Mouse (Mus musculus) thymus, postnatal 36 days (tissue): ENCODE data around the gene Slc7a1.

Experiments
- DNase-seq, 2 experiments: peaks; one replicate each; pipeline ENCODE4 v3.0.0; 2022; ENCODE audit warnings: mixed read lengths in 2 of 2

Gene Slc7a1

DNA sequence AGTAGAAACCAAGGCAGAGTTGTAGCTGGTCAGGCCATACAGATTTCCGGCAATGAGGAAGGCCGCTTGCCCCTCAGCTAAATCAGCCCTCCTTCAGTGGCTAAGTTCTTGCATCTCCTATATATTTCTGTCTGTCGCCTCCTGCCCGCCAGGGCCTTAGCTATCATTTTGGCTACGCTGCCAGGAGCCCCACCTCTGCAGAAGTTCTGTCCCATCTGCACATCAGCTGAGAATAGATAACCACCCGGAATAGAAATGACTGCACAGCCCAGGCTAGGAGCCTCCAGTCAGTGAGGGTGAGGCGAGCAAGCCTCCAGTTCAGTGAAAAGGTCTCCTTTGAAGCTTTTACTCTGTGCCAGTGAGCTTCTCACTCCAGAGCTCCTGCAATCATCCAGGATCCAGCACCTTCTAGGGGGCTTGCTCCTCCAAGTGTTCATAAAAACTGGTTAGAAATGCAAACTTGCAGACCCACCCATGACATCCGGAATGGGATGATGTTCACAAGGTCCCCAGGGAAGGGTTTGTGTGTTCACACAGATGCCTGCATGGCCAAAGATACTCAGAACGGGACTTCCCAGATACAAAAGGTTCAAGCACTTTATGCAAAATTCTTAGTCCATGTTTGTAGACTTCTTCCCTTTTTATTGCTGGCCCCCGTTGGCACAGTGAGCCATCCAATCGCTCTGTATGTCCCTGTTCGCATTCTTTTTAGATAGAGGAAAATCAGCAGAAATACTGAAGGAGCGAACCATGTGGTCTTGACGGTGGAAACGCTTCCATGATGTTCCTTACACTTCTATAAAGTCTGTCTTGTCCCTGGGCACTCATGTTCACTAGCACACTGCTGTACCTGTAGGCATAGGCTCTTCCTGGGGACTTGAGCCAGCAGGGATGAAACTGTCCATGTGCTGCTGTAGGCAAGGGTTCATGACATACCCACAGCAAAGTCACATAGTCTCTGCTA is 10.4 kb downstream of the Slc7a1 start:
- no peak for DNase-seq

DNA sequence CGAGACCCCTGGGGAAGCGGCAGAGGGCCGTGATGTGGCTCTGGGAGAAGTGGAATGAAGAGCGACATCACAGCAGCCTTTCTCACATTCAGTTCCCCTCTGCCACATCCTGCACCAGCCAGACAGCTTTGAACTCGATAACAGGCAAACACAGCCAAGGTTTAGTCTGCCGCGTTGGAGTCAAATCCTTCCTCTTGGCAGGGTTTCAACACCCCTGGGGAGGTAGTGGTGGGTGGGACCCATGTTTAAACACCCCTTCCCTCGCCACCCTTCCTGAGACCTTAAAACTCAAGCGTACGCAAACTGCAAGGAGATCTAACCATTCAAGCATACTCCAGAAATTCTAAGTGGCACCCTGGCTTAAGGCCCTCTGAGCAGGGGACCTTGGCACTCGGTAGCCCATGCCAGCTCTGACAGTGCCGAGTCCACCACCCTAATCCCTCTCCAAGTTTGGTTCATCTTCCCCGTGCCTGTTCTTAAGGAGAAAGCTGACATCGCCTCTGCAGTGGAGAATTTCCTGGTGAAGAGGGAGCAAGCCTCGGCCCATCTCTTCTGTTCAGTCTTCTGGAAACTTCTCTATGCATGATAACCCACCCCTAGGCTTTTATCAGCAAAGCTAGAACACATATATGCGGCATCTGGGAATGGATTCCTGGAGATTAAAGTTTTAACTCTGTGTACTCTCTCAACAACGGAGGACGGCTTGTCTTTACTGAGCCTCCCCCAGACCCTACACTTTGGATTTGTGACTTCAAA is 11.3 kb downstream of the Slc7a1 start:
- peak; percentile 43 to 58 for DNase-seq

DNA sequence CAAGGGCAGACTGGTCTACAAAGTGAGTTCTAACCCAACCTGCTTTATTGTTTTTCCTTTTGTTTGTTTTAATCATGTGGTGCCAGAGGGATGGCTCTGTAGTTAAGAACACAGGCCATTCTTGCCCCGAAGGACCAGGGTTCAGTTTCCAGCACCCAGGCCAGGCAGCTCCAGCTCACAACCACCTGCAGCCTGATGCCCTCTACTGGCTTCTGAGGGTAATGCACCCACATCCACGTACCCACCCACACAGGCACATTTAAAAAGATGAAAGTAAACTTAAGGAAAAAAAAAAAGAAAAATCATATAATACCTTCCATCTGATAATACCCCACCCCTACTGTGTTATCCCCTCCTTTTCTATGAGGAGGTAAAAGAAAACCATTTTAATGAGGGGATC is 11.9 kb downstream of the Slc7a1 start:
- DNase-seq = peak; percentile 27 to 45

DNA sequence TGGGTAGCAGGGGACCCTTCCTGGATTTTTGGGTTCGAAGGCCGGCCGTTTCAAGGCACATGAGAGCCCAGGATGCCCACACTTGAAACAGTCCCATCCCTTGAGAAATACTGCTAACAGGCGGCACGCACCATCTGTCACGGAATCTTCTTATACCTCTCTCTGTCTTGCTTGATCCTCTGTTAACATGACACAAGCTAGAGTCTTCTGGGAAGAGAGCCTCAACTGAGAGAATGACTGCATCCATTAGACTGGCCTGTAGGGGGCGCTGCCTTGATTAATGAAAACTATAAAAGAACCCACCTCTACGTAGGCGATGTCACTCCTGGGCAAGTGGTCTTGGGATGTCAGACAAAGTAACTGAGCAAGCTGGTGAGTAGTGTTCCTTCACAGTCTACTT is 13.2 kb downstream of the Slc7a1 start:
- DNase-seq = no peak

DNA sequence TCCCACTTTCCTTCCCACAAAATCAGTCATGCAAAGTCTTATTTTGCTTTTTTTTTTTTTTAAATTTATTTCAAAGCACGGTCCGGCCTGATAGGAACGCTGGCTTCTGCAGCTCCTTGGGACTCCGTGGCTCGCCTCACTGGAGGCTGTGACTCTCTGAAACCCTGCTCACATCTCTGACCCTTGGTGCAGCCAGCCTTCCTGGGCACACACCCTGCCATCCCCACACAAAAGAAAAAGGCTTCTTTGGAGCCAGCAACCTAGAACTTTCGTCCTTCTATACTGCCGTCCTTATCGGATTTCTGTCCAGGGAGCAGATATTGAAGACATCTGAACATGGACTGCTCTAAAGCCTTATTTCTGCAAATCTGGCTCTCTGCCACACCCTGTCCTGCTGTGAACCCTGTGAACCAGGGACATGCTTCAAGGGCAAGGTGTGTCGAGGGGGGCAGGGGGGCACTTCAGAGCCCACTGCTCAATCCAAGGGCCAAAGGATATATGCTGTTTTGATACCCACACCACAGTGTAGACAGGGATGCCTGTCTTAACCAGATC is 15.1 kb downstream of the Slc7a1 start:
- DNase-seq = no peak

DNA sequence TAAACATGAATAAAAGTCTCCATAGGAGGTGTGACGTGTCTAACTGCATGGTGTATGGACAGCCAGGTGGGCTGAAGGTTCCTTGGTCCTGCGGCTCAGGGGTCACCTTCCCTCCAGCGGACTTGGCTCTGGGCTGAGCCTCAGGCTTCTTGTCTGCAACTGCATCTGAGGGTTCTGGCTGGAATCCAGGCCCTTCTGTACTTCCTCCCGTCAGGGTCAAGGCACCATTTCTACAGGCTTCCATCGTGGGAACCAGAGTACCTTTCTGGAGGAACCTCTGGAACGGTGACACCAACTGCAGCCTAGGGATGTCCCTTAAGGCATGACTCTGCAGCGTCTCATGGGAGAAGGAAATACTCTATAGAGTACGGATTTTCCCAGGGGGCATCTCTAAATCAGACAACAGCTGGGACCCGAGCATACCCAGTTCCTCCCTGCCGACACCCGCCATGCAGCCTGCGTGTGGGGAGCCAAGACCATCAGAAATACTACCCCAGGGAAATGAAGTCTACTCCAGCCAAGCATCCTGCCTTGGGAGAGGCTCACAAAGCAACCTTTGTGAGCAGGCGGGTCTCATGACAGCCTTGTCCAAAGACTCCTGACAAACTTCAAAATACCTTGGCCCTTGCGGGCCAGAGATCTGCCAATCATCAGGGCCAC is 15.7 kb downstream of the Slc7a1 start:
- no peak for DNase-seq

DNA sequence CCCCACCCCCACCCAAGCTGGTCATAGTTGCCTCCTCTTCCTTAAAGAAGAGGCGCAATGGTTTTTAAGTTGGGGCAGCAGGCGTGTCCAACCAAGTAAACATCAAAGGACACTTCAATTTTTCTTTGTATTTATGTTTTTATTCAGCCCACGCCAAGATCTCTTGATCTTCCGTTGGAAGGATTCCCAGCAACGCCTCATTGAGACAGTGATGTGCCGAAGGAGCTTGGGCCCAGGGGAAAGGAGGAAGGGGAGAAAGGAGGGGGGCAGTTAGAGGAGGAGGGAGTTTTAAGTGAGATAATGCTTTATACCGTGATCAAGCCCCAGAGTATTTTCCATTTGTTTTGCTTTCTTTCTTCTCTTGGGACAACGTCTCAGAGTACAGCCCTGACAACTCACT is 18.6 kb downstream of the Slc7a1 start:
- no peak for DNase-seq

DNA sequence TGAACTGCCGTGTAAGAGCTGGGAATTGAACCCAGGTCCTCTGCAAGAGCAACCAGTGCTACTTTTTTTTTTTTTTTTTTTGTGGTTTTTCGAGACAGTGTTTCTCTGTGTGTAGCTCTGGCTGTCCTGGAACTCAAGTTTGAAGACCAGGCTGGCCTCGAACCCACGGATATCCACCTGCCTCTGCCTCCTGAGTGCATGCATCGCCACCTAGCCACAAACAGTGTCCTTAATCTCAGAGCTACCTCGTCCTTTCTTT is 19.5 kb downstream of the Slc7a1 start:
- no peak for DNase-seq

DNA sequence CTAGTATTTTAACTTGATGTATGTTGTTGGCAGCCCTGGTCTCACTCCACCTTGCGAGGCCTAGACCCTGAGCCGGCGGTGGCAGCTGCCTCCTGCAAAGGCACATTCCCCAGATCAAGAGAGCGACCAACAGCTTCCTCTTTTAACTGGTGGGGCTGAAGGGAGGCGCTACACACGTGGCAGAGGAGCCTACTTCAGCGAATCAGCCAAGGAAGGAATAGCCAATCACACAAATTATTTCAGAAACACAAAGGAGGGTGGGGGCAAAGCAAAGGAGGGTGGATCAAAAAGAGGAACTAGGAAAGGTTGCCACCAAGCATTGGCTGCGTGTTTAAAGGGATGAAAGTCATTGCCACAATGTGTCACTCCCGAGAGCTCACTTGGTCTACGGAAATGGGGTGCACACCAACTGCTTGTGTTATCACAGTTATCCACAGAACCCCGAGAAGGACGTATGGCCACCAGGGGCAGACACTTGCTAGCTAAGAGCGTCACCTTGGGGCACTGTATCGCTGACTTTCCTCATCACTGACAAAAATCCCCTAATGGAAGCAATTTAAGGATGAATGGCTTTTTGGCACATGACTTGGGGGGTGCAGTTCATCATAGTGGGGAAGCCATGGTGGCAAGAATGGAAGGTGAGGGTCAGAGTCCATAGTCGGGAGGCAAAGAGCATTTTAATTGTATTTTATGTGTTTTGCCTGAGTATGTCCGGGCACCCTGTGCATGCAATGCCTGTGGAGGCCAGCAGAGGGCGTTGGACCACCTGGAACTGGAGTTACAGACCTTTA is 20.1 kb downstream of the Slc7a1 start:
- DNase-seq = peak; percentile 59 to 74

DNA sequence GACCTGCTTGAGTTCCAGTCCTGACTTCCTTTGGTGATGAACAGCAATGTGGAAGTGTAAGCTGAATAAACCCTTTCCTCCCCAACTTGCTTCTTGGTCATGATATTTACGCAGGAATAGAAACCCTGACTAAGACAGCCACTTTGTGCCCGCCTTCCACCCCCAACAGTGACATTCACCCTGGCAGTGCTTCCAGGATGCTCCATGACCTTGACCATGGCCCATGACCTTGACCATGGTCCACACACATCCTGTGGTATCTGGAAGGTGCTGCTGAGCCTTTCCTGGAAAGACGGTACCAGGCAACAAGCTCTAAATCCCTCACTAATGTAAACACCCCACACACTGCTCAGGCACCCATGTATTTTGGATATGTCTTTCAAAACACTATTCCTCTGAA is 21.0 kb downstream of the Slc7a1 start:
- no peak for DNase-seq

DNA sequence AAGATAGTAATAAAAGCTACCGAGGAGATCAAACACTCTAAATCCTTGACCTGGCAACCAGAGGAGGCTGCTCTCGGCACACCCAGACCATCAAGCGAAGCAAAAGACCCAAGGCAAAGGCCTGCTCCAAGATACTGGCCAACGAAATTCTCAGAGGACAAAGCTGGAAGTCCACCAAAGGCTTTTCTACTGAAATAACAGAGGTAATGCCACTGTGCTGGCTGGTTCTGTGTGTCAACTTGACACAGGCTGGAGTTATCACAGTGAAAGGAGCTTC is 21.5 kb downstream of the Slc7a1 start:
- DNase-seq = no peak

DNA sequence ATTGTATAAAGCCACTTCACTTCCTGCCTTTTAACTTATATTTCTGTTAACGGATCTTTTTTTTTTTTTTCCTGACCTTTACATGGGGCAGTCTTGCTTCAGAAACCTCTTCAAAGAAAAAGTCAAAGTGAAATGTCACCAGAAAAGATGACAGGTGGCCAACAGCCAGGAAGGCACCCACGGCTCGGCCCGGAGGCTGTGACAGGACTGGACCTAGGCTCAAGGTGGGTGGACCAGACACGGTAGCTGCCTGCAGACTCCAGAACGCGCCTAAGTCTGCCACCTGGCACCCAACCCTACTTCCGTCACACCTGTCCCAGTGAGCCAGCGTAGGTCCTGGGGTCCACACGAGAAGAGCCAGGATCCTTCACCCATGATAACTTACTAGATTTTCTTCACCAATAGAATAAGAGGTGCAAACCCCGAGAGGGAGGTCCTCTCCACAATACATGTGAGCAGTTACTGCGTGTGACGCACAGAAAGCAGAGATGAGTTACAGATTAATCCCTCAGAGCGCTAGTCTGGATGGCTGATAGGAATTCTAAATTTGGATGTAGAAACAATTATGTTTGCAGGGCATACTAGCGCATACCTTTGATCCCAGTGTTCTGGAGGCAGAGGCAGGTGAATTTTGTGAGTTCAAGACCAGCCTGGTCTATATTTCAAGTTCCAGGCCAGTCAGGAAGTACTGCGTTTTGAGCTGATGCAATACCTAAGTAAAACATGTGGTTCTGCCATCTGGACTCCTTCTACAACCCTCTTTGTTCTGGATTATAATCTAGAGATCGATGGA is 22.1 kb downstream of the Slc7a1 start:
- peak; percentile 13 to 27 for DNase-seq

DNA sequence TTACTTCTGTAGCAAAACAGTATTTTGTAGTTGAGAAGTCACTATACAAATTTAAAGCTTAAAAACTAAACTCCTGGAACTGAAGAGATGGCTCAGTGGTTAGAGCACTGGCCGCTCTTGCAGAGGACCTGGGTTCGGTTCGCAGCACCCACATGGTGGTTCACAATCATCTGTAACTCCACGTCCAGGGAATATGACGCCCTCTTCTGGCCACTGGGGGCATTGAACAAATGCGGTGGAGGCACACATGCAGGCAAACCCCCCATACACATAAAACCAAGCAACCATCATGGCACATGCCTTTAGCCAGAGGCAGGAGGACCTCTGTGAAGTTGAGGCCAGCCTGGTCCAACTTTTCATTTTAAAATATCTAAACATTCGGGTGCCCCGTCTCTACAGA is 23.3 kb downstream of the Slc7a1 start:
- DNase-seq = no peak

DNA sequence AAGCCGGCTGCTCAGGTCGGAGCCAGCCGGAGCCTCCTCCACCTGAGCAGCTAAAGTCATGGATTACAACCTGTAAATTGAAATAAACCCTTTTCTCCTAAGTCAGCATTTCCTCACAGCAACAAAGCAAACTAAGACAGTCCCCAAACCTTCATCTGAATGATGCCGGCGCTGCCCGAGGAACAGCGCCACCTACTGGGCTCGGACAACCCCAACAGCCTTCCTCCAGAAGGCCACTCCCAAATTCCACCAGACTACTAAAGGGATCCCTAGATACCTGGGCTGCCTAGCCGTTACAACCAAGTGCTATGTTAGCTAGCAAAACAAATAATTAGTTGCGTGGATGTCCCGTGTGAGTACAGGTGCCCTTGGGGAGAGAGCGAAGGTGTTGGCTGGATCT is 24.2 kb downstream of the Slc7a1 start:
- DNase-seq = no peak

DNA sequence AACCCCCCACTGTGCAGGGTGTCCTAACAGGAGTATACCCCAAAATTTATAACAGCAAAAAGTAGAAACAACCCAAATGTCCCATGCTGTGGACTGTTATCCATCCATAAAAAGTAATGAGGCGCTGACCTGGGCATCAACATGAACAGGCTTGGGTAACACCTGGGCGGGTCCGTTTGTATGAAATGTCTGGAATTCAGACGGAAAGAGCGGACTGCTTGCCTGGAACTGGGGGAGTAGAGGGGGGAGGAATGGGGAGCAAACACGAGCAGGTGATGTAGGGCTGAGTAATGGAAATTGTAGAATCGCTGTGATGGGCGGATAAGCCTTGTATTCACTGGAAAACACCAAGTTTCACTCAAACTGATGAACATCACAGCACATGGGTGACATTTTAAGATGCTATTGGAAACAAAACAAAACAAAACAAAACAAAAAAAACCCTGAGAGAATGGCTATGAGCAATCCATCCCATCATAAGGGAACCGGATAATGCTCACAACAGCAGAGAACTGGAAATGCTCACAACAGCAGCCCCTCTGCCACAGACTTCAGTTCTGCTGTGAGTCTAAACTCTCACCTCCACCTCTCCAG is 26.5 kb downstream of the Slc7a1 start:
- DNase-seq = no peak

DNA sequence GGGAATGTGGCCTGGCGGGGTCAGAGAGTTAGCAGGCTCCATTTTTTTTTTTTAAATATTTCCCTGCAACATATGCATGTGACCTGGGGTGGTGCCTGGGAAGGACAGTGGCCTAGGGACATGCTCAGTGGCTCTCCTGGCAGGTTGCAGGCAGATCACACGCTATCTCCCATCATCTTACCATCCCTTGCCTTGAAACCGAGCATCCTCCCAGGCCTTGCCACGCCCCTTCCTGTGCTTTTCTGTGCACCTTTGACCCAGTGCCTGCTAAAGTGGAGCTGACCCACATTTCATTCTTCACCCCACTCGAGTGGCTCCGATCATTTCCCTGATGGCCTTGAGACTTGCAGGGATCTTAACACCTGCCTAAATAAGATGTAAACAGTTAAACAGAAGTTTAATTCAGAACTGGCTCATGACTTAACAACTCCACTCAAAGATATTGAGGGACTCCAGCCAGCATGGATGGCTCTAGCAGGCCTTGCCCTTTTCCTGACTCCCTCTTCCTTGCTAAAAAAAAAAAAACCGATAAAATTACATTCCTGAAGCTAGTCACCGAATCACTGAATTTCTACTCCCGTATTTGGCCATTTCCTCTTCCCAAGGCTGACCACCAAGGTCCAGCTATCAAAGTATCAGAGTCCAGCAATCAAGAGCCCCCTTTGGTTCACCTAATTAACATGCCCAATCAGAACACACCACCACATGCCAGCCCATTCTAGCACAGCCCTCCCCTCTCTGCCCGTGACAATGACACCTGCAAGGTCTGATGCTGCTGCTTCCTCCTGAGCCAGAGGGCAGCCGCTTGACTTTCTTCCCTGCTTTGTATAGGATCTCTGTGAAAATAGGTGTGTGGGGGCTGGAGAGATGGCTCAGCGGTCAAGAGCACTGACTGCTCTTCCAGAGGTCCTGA is 27.4 kb downstream of the Slc7a1 start:
- no peak for DNase-seq

DNA sequence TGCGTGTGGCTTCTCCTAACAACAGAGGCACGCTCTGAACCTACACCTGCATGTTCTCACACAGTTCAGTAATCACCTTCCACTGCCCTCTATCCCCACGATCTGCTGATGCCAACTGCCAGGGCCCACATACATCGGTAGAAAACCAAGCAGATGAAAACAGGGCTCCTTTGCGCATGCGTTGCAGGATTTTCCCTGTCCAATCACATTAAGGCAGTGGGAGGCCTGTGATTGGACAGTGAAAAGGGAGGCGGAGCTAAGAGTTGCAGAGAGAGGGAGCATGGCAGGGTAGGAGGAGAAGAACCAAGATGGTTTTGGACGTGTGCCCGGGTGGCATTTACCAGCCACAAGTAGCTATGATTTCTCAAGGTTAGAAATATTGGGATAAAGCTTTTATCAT is 28.3 kb downstream of the Slc7a1 start:
- no peak for DNase-seq

DNA sequence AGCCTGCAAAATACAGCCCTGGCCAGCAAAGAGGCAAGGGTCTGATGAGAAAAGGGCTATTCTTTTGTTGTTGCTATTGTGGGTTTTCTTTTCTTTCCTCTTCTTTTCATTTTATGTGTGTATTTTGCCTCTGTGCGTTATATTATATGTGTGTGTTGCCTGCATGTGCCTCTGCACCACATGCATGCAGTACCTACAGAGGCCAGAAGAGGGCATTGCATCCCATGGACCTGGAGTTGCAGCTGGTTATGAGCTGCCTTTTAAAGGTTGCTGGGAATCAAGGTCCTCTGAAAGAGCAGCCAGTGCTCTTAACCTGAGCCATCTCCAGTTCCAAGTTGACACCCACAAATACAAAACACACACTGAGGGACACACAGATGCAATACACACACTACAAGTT is 29.1 kb downstream of the Slc7a1 start:
- DNase-seq = peak; percentile 51 to 52

DNA sequence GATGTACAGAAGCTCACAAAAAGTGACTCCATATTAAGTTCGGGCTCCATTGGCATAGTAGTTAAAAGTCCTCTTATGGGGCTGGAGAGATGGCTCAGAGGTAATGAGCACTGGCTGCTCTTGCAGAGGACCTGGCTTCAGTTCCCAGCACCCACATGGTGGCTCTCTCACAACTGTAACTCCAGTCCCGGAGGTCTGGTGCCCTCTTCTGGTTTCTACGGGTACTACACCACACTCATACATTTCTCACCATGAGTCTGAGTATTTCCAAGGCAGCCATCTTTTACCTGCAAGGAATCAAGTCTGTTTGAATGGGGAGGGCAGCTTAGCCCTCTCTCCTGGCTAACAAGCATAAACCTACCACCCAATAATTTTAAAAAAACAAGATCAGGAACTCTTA is 30.5 kb downstream of the Slc7a1 start:
- DNase-seq = no peak

DNA sequence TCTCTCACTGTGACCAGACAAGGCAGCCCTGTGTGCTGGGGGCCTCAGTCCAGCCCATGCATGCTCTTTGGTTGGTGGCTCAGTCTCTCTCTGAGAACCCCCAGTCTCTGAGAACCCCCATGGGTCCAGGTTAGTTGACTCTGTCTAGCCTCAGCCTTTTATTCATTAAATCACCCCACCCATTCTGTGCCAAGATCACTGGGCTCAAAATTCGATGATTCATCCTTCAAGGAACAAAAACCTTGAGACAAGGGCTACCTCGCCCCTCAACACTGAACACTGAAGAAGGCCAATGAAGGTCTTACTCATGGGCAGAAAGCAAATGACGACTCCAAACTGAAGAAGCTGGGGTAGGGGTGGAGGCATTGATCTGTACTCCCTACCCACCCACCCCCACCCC is 31.9 kb downstream of the Slc7a1 start:
- no peak for DNase-seq

DNA sequence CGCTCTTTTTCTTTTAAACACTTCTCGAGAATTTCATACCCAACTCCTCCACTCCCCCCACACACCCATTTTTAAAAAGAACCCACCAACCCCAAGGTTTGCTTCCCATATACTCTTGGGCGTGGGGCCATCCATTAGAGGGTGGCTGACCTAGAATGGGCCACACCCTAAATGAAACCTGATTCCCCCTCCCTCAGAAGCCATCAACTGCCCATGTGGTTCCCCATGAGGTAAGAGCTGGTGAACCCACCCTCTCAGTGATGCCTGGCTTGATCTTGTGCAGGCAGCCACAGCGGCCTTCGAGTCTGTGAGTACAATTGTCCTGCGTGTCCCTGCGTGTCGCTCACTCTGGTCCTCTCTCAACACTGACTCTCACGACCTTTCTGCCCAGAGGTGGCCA is 33.2 kb downstream of the Slc7a1 start:
- no peak for DNase-seq
